Mouse (Mus musculus): ENCODE data around the gene Prtg.

Gene Prtg

DNA sequence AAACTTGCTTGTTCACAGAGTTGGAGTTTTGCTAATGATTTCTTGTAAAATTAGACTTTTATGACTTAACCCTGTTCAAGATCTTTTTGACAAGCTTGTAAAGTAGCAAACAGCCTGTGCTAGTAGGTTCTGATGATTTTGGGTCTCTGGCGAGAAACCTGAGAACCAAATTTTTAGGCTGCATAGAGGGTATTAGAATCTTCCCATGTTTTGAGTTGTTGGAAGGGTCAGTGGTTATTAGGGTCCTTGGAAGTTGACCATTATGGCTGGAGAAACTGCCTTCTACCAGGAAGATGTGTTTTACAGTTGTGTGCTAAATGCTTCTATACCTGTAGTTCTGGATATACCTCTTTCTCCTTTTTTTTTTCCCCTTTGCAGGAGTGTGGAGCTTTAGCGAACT, 2.4 kb downstream of the Prtg start:
- no peak for DNase-seq (ENCODE audit: low spot score in 2 of 2)

DNA sequence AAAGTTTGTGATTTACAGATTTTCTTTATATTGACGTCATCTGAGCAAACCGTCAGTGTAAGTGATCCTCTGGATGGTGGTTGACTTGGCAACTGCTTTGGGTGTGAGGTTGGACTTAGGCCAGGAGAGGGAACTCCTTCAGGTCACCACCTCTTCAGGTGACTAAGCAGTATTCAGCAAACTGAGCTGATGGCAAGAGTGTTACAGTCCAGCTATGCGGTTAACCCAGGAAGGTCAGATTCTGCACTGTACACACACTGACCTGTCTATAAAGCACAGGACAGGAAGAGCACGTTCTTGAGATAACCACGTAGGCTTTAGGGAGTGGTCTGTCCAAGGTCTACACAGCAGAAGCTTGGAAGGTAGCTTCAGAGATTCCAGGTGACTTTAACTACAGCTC, 3.9 kb downstream of the Prtg start:
- DNase-seq (ENCODE audit: low spot score in 2 of 2) = no peak

DNA sequence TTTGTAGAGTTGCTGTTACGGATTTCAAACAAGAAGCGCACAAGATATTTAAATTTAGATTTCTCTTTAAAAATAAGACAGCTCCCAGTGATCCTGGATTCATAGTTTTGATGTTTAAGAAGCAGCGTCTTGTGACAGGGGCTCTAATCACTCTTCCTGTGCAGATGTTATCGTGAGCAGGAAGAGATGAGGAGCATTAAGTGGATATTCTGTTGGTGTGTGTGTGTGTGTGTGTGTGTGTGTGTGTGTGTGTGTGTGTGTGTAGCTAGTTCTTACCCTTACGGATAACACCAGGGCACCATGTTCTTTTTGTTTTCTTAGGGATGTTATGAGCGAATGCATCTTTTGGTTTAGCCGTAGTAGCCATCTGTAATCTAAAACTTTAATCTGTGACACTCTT, 5.4 kb downstream of the Prtg start:
- DNase-seq (ENCODE audit: low spot score in 2 of 2) = no peak

DNA sequence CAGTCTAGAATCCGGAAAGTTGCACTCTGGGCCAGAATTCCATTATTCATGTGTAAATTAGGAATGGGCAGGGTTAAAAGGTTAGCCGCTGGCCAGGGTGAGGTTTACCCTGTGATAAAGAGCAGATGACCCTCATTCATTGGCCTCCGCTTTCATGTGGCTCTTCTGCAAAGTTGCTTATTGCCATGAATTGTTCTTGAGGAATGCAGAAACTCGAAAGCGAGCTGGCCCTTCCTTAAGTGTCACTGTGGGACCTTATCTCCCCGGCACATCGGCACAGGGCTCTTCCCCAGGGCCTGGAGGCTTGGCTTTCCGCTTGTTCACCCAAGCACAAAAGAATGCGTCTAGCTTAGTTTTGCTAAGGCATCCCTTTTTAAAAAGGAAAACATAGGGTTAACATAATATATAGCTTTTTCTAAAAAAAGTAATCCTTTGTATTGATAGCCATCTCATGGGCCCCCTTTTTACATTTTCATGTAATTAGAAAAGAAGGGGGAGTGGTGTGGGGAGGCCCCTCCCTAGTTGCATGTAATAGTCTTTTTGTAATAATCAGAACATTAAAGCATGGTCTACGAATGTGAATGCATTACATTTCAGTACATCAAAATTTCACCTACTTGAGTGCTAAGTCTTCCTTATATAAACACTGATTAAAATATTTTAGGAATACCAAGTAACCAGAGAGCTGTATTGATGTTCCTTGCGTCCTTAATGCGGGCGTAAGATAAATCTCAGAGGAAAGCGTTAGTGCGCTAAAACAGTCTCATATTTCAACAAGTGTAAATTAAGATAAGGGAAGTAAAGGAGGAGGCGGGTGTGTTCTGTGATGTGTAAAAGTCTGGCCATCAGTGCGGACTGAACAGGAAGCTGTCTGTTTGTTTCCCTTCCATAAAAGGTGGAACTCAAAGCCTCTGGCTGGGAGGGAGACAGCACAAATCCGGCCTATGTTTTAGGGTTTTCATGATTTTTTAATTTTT, 6.2 kb downstream of the Prtg start:
- no peak for DNase-seq (ENCODE audit: low spot score in 2 of 2)

DNA sequence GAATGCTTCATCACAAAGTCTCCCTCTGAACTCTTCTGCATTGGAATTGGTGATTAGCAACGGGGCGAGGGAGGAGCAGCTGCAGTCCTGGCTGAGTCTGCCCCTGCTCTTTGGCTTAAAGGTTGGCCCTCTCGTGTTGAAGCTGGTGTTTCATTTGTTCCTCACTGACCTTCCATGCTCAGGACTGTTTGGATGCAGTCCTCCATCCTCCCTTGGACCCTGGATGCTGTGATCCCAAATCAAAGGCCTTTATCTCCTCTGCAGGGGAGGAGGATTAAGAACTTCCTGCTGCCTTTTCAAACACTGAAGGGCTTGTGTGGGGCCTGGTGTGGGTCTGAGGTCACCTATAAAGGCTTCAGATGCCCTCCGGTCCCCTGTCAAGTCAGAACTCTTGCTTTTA, 18.8 kb downstream of the Prtg start:
- no peak for DNase-seq (ENCODE audit: low spot score in 2 of 2)

DNA sequence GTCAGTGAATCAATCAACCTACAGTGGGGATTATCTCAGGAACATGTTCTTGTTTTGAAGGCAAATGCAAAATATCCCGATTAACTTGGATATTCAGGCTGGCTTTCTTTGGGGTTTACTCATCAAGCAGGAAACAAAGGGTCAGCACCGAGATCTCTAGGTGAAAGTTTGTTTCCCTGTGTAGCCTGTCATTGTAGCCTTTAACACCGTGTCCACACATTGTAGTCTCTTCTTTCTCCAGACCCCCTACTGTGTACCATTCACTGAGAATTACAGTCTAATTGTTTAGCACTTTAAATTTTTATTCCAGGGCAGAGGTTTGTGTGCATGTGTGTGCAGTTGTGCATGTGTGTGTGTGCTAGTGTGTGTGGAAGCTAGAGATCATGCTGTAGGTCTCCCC, 19.3 kb downstream of the Prtg start:
- no peak for DNase-seq (ENCODE audit: low spot score in 2 of 2)

DNA sequence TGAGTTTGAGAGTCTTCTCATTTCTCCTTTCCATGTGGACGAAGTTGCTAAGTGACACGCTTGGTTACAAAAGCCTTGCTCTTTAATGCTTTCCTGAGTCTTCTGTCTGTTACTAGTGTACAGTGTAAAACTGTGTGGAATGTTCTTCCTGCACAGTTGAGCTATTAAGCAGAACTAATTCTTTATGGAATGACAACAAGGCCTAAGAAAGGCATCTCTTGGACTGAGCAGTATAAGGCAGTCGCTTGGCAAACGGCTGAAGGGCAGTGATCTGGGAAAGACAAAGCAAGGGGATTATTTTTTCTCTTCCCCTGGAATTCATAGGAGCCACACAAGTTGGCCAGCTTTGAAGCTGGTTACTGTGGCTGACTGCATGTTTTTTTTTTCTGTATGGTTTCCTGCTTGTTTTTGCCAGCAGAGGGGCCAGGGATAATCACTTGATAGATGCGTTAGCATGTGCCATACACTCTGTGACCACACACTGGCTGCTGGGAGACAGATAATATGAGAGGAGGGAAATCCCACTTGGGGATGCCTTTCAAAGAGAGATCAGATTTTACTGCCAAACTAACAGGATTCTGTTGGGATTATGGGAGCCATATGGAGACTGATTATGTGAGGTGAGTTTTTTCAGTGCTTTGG, 22.1 kb downstream of the Prtg start:
- no peak for DNase-seq (ENCODE audit: low spot score in 2 of 2)

DNA sequence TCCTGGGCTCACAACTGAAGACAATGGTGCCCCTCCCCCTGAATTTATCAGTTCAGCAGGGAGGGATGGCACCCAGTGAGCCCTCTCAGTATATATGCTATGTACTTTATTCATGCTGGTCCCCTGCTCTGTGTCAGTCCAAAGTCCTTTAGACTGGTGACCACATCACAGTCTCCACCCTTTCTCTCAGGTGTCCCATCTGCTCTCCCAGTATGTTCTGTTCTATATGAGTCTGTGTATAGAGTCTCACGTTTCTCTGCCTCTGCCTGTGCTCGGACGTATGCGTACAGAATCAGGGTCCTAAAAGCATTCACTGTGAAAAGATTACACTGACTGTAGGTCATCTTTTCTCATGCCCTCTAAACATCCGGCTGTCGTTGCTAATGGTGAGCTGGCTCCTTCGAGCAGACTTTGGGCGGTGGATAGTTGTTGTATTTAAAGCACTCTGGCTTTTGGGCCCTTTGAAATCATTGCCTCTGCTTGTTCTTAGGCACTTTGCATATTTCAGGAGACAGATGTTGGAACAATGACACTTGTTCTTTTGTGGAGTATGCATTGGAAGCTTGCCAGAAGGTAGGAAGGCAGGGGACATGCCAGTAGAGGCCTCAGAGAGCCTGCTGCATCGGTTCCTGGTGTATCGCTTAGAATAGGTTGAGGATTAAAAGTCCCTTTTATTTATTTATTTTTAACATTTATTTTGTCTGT, 27.5 kb downstream of the Prtg start:
- no peak for DNase-seq (ENCODE audit: low spot score in 2 of 2)

DNA sequence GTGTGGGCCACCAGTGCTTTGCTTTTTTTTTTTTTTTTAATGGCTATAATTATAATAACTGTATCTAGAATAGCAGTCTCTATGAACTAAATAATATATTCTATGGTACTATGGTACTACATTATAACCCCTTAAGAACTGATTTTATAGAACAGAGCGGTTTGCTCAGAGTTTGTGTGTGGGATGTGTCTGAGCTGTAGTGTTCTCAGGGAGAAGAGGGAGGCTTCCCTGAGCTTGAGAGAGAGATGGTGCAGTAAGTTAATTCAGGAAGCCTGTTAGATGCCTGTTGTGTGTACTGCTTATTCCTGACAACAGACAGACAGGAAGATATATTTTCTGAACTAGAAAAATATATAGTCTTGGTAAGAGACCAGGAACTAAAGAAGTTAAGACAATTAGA, 28.3 kb downstream of the Prtg start:
- no peak for DNase-seq (ENCODE audit: low spot score in 2 of 2)

DNA sequence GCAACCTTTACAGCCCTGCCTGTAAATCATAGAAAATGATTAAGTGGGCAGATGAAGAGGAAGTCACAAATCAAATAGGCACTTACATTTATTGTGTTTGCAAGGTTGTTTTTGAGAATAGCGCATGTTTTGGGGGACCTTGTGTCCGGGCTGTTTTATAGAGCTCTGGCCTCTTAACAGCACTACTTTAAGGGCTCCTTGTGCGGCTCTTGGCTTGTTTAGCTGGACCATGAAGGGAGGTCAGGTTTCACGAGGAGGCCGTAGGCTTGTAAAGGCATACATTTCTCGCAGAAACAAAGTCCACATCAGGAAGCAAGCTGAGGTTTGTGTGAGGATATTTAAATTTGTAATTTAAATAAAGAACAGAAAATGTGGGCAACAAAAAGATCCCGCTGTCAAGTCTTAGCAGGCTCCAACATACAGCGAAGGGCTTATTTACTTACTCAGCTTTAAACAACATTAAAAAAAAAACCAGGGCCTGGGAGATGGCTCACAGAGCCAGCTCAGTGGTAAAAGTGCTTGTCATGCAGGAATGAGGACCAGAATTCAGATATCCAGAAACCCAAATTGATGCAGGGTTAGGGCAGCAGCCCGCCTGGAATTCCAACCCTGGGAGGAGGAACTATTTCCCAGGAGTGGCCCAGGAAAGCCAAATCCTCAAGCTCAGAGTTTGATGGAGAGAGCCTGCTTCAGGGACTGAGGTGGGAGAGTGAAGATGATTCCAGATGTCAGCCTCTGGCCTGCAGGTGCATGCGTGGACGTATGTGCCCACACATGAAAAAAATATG, 30.2 kb downstream of the Prtg start:
- DNase-seq (ENCODE audit: low spot score in 2 of 2) = no peak

DNA sequence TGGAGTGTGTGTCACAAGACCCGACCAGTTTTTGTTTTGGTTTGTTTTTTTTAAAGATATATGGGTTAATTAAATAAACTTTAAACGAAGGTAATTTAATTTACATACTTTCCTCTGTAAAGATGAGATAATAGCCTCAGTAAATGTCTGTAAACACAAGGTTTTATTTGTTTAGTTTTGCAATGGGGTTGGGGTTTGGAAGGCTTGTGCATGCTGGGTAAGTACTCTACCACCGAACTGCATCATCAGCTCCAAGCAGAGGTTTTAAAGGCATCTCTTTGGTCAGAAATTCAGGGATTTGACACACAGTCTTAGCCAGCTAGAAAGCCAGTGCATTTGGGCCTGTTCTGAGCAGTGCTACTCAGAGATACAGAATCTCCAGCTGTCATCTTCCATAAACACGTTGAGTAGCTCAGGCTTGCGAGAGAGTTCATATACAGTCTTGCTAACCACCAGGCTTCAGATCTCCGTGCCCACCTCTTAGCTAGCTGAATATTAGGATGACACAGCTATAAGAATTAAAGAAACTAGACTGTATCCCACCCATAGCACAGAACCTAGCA, 31.0 kb downstream of the Prtg start:
- DNase-seq (ENCODE audit: low spot score in 2 of 2) = no peak

DNA sequence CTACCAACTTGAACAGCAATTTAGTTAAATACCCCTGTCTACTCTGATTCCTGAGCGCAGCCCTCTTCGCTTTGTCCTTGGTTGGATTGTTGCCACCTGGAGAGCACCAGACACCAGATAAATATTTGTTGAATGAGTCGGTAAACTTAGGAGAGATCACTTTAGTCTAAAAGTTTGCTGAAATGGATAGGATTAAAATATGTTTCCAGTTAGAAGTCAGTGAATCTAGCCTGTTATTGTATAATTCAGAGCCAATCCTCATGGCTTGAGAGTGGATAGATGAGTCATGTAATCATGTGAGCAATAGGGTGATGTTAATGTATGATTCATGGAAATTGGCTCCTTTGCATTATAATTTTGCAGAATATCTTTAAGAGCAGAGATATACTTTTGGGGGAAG, 31.6 kb downstream of the Prtg start:
- no peak for DNase-seq (ENCODE audit: low spot score in 2 of 2)

DNA sequence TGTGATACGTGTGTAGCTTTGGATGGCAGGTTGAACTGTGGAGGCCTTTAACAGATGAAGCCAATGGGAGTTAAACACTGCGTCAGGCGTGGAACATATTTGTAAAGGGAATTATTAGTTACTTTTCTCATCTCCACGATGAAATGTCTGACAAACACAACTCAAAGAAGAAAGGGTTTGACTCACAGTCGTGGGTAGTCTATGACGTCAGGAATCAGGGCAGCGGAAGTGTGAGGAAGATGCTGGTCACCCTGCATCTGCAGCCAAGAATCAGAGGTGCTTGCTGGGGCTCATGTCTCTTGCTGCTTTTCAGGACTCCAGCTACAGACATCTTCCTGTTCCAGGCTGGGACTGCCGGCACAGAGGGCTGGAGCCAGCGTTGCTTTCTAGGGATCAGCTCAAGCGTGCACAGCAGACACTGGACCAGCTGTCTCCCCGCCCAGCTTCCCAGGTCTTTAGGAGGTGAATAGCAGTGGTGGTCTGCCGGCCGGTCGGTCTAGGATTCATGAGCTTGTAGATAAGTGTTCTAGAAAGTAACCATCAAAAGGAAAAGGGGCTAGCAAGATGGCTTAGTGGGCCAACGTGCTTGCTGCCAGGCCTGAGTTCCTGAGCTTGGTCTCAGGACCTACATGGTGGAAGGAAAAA, 32.8 kb downstream of the Prtg start:
- DNase-seq (ENCODE audit: low spot score in 2 of 2) = no peak

DNA sequence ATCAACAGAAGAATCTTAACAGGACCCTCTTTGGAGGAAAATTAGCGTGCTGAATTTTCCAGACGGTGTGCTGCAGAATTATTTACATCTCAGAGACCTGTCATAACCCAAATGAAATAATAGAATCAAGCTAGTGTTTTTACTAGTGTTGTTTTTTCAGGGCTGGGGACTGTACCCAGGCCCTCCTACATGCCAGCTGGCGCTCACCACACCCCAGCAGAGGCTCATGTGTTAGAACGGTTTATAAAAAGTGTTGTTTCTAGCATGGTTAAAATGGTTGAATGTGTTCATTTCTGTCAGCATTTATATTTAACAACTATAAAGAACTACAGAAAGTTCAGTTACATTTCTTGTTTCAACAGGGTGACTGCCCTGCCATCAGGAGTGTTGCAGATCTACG, 37.8 kb downstream of the Prtg start:
- DNase-seq (ENCODE audit: low spot score in 2 of 2) = no peak

DNA sequence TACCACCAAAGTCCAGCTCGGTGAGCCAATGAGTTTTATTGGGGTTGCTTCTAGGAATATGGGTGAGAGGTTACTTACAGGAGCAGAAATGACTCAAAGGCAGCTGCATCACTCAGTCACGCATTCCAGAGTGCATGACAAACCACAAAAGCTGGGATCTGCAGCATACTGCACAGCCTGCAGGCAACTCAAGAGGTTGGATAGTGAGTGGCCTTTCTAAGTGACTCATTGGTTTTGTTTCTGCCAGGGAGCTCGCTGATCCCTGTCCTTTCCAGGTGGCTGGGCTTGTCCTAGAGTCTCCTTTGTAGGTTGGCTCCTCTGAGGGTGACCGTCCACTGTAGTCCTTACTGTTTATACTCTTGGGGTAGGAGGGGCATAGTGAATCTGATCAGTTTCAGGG, 39.5 kb downstream of the Prtg start:
- no peak for DNase-seq (ENCODE audit: low spot score in 2 of 2)

DNA sequence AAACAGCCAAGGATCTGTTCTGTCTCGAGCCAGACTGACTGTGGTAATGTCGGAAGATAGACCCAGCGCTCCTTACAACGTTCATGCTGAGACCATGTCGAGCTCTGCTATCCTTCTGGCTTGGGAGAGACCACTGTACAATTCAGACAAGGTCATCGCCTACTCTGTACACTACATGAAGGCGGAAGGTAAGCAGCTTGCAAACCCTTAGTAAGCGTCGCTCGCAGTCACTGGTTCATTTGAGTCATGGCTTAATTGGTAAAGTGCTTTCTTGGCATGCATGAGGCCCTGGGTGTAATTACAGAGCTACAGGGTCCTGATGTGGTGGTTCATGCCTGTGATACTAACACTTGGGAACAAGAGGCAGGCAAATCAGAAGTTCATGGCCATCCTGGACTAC, 44.9 kb downstream of the Prtg start:
- no peak for DNase-seq (ENCODE audit: low spot score in 2 of 2)

DNA sequence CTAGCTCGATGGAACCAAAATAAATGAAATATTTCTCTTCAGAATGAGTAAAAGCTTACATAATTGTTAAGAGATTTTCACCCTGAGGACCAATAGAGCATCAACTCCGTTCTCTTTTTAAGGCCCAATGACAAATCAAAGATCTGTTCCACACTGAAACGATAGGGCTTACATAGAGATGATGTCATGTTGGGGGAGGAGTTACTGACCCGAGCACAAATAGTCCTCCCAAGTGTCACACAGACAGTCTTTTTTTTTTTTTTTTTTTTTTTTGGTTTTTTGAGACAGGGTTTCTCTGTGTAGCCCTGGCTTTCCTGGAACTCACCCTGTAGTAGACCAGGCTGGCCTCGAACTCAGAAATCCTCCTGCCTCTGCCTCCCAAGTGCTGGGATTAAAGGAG, 45.3 kb downstream of the Prtg start:
- no peak for DNase-seq (ENCODE audit: low spot score in 2 of 2)

DNA sequence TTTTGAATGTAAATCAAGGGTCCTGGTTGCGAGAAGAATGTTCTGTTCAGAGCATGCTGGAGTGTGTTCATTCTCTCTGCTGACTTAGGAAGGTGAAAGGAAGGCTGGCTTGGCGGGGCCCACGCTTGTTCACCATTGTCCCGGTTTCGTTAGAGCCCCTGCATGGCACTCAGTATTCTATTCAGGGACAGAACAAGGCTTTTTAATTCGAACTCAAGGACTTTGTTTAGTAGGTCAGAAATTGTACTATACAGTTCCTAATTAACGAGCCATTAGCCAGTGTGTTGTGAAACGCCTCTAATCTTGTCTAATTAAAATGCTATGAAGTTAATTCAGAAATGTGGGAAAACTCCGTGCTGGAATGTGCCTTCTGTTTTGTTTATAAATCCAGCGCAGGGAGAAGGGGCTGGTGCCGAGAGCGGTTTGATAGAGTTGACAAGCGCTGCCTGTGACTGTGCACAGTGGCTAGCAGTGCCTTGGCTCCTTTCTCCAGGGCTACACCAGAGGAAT, 47.1 kb downstream of the Prtg start:
- no peak for DNase-seq (ENCODE audit: low spot score in 2 of 2)

DNA sequence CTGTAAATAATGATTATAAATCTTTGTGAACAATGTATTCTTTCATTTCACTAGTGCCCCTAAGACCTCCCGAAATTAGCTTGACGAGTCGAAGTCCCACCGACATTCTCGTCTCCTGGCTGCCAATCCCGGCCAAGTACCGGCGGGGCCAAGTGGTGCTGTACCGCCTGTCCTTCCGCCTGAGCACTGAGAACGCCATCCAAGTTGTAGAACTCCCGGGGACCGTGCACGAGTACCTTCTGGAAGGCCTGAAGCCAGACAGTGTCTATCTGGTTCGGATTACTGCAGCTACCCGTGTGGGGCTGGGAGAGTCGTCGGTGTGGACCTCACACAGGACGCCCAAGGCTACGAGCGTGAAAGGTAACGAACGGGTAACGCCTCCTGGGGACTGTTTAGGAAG, 50.0 kb downstream of the Prtg start:
- DNase-seq (ENCODE audit: low spot score in 2 of 2) = no peak

DNA sequence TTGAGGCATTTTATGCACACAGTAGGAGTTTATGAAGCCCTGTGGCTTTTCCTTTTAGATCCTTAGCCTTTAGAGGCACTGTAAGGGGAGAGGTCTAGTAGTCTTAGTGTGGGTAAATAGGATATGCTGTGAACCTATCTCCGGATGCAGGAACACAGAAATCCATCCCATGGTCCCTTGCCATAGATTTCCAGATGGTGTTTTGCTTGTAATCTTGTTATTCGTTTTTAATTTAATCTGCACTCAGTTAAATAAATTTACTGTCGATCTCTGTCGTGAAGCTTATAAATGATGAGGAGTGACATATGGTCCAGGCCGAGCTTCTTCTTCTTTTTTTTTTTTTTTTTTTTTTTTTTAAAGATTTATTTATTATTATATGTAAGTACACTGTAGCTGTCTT, 54.1 kb downstream of the Prtg start:
- DNase-seq (ENCODE audit: low spot score in 2 of 2) = no peak

DNA sequence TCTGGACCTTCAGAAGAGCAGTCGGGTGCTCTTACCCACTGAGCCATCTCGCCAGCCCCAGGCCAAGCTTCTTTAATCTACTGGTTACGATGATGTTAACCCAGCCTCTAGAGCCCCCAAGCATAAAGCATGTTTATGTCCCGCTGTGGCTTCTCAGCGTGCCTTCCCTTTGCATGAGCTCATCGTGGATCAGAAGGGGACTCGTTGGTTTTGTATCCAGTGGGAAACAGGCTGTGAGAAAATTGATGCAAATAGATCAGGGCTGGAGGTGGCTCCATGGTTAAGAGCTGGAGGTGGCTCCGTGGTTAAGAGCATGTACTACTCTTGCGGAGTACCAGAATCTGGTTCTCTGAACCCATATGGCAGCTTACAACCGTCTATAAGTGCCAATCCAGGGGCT, 54.6 kb downstream of the Prtg start:
- no peak for DNase-seq (ENCODE audit: low spot score in 2 of 2)
